Mouse (Mus musculus) midbrain, embryonic 10.5 days (tissue): ENCODE results near the gene Angptl6. TPM values are rescaled to one million over a fixed set of nuclear protein-coding genes. Genes with fewer than 3 reads are reported as not detected.

Experiments used
- DNase-seq: peaks from one replicate; pipeline ENCODE4 v3.0.0-alpha.2; 2017; ENCODE audit warnings: low spot score
- H3K27ac ChIP-seq: fragments of 300-500 bp; sonication (generic); replicated peaks from 2 replicates; pipeline ENCODE4 v1.5.1; 2016; ENCODE audit warnings: mild to moderate bottlenecking
- H3K27me3 ChIP-seq: fragments of 300-500 bp; sonication (generic); 2 replicates; pipeline ENCODE4 v1.6.1; 2016; ENCODE audit warnings: low read depth, mild to moderate bottlenecking; ENCODE audit not compliant: poor library complexity, severe bottlenecking
- H3K36me3 ChIP-seq: fragments of 300-500 bp; sonication (generic); 2 replicates; pipeline ENCODE4 v1.6.1; 2016; ENCODE audit warnings: mild to moderate bottlenecking, moderate library complexity
- H3K4me1 ChIP-seq: fragments of 300-500 bp; sonication (generic); 2 replicates; pipeline ENCODE4 v1.6.1; 2016
- H3K4me3 ChIP-seq: fragments of 300-500 bp; sonication (generic); 2 replicates; pipeline ENCODE4 v1.5.1; 2016; ENCODE audit warnings: mild to moderate bottlenecking, moderate library complexity
- H3K9me3 ChIP-seq: fragments of 300-500 bp; sonication (generic); replicated peaks from 2 replicates; pipeline ENCODE4 v1.6.1; 2016; ENCODE audit warnings: mild to moderate bottlenecking
- WGBS: fragments of 180-500 bp; shearing (Covaris S2); methylation state at CpG from one replicate; pipeline ENCODE4 v1.1.7; 2016; 5-methylcytosine and 5-hydroxymethylcytosine counted together
- polyA plus RNA-seq: library from polyadenylated mRNA; unstranded; fragments of >200 nt; fragmentation: Nextera tagmentation; extraction: Ambion mirVana; gene quantifications from 2 replicates; pipeline ENCODE4 v1.2.1, GENCODE M21; 2016

Angptl6 gene
- polyA plus RNA-seq, result 5.5 and 5.9 TPM in 2 replicates

DNA sequence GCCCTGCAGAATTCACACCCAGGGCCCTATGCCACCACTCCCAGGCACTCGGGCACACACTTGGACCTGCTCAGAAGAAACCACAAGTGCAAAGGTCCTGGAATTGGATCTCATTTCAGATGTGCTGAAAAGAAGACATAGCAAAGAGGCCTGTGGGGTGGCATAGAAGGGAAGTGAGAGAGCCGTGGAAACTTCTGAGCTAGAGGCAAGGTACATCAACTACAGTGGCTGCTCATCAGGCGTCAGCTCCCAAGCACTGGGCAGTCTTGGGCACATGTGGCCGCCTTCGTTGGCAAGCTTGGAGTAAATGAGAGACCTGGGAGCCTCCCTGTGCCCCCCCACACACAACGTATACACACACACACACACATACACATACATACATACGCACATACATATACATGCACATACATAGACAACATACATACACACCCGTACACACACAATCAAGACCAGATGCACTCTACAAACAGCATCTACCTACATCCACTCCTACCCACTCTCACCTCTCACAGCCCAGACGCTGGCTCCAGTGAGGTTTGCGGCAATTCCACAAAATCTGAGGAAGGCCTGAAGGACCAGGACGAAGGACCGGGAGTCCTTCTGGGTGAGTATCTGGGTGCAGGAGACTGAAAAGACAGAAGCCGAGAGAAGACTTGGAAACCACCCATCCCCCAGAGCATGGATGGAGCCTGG is at the start of gene Angptl6:
Angptl6 (minus strand) TSS at position 631 of the 696 bp plus-strand sequence.
- Histone ChIP-seq H3K36me3 (no peaks in the 10 kb centered on the region), H3K4me3 (peak within 1 kb of the TSS; percentile 57), H3K27ac (peak within 1 kb of the TSS; percentile 92), H3K9me3 (no peaks in the 10 kb centered on the region), H3K27me3 (no peaks in the 10 kb centered on the region), H3K4me1 (peaks cover 8% of the 10 kb centered on the region)
- no peak for DNase-seq
- 94% methylated on average over 13 of the region's 13 CpGs for WGBS

DNA sequence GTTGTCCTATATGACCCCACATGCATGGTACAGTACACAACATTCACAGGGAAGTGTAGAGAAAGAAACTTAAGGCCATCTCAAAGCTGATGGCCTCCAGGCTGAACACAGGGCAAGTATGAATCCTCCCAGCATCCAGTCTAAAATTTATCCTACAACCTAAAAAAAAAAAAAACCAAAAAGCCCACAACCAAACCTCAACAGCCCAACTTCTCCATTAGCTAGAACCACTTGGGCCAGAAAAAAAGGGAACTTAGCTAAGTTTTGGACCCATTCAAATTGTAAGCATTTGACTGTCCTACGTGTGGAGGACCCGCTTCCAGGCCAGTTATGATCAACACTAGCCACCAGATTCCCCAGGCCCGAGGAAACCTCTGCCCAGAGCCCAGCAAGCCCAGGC is 43.7 kb upstream of the Angptl6 start:
- Histone ChIP-seq H3K4me3 (no peak overlapping the region), H3K27me3 (no peaks in the 10 kb centered on the region), H3K27ac (no peak overlapping the region), H3K4me1 (no peaks in the 10 kb centered on the region), H3K36me3 (peaks cover 100% of the 10 kb centered on the region), H3K9me3 (no peaks in the 10 kb centered on the region)
- DNase-seq, result no peak
- 94% methylated on average over 3 of the region's 3 CpGs for WGBS

DNA sequence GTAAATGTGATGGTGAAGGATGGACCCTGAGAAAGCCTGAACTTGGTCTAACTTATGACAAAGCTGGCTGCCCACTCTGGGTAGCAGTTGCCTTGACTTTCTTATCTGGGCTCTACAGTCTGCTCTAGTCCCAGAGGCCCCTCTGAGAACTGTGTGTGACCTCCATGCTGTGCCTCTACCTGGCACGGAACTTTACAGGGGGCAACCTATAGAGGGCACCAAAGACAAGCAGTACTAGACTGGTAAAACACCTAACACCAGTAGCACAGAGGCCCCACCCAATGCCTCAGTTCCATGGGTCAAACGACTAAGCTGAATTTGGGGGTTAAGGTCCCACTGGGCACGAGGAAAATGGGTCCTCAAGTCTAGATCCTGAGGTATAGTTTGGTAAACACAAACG is 36.6 kb upstream of the Angptl6 start:
- peaks cover 100% of the 10 kb centered on the region for H3K36me3 ChIP-seq
- no peaks in the 10 kb centered on the region for H3K9me3 ChIP-seq
- 87% methylated on average over 4 of the region's 4 CpGs for WGBS
- no peak for DNase-seq
- H3K27ac ChIP-seq, result no peak overlapping the region
- H3K4me1 ChIP-seq, result no peaks in the 10 kb centered on the region
- no peaks in the 10 kb centered on the region for H3K27me3 ChIP-seq
- no peak overlapping the region for H3K4me3 ChIP-seq

DNA sequence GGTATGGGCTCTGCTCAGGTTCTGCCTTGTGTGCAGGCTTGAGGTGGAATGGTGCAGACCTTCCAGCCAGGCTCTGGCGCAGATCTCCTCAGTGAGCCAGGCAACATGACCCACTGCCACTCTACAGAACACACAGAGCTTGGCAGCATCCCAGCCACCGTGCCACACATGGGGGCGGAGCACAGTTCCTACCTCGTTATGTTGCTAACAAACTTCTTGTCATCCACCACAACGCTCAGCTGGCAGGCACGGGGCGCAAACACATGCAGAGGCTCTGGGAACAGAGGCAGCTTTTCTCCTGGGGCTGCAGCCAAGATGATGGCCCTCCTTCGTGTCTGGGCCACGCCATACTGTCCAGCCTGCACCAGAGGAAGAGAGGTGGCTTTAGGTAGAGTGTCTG is 30.4 kb upstream of the Angptl6 start:
- Histone ChIP-seq H3K9me3 (no peaks in the 10 kb centered on the region), H3K4me3 (no peak overlapping the region), H3K4me1 (no peaks in the 10 kb centered on the region), H3K27me3 (no peaks in the 10 kb centered on the region), H3K36me3 (peaks cover 100% of the 10 kb centered on the region), H3K27ac (no peak overlapping the region)
- no peak for DNase-seq
- 94% methylated on average over 9 of the region's 9 CpGs for WGBS

DNA sequence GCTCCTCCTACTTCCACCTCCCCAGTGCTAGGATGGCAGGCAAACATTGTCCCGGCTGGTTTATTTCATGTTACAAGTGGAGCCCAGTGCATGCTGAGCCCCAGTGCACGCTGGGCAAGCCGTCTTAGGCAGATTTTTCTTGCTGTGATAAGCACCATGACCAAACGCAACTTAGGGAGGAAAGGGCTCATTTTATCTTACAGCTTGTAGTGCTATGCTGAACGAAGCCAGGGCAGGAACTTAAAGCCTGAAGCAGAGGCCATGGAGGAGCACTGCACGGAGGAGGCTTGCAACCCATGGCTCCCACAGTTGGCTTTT is 22.6 kb upstream of the Angptl6 start:
- H3K27ac ChIP-seq, result no peak overlapping the region

DNA sequence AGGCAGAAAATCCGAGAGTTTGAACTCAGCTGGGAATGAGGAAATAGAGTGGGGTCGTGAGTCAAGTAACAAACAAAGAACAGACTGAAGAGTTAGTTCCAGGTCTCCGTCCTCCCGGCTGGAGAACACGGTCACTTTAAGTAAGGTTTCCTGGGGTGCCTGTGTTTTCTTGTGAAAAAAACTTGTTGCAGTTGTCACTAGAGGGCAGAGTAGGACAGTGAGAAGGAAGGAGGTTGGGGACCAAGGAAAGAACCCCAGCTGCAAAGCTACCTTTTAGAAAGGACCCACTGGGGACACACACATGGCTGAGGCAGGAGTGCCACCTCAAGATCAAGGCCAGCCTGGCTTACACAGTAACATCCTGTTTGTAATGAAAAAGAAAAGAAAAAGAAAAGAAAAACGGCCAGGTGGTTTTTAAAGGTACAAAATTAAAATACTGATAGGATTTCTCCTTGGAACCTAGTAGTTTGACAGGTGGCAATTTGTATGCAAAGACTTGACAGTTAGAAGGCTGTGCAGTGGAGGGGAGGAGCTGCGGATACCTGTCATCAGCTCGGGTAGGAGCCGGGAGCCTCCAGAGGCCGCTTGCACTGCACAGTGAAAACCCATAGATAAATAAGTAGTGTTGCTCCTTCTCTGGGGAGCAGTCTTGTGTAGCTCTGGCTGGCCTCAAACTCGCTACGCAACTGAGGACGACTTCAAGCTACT is 22.1 kb upstream of the Angptl6 start:
- Histone ChIP-seq H3K9me3 (no peaks in the 10 kb centered on the region), H3K36me3 (peaks cover 37% of the 10 kb centered on the region), H3K4me3 (no peak overlapping the region), H3K27me3 (no peaks in the 10 kb centered on the region), H3K4me1 (peaks cover 14% of the 10 kb centered on the region), H3K27ac (no peak overlapping the region)
- no peak for DNase-seq
- 17% methylated on average over 13 of the region's 13 CpGs for WGBS

More for the DNA sequence above, 22.6 kb upstream of the Angptl6 start:
- no peaks in the 10 kb centered on the region for H3K9me3 ChIP-seq
- peaks cover 37% of the 10 kb centered on the region for H3K36me3 ChIP-seq
- no peaks in the 10 kb centered on the region for H3K27me3 ChIP-seq
- WGBS, result 43% methylated on average over 6 of the region's 6 CpGs
- peaks cover 9% of the 10 kb centered on the region for H3K4me1 ChIP-seq
- no peak overlapping the region for H3K4me3 ChIP-seq
- DNase-seq, result no peak

DNA sequence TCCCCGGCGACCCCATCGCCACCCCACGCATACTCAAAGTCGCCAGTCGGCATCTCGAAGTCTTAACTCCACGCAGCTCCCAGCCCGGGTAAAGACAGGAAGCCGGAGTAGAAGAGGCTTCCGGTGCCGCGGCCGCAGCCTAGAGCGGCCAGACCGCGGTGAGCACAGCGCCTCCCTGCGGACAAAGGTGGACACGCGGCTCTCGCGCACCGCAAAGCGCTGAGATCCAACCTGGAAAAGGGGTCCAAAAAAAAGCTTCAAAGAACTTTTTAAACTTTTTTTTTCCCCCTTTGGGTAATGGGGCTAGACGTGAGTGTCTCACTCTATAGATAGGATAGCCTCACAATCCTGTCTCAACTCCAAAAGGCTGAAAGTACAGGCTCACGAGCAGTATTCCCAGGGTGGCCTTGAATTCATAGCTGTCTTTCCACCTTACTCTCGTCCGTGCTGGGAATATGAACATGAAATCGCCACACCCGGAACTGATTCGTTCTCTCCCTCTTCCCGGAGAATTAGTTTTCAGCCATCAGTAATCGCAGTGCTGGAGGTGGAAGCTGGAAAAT is 19.1 kb upstream of the Angptl6 start, which contains the start of gene Eif3g:
Eif3g (minus strand) TSS at position 113 of the 563 bp plus-strand sequence.
- Histone ChIP-seq H3K9me3 (no peaks in the 10 kb centered on the region), H3K4me3 (peak within 1 kb of the TSS; percentile 98), H3K27me3 (no peaks in the 10 kb centered on the region), H3K27ac (peak within 1 kb of the TSS; percentile 92), H3K4me1 (peaks cover 14% of the 10 kb centered on the region), H3K36me3 (peaks cover 39% of the 10 kb centered on the region)
- DNase-seq, result peak; percentile 88
- WGBS, result 6% methylated on average over 34 of the region's 34 CpGs

DNA sequence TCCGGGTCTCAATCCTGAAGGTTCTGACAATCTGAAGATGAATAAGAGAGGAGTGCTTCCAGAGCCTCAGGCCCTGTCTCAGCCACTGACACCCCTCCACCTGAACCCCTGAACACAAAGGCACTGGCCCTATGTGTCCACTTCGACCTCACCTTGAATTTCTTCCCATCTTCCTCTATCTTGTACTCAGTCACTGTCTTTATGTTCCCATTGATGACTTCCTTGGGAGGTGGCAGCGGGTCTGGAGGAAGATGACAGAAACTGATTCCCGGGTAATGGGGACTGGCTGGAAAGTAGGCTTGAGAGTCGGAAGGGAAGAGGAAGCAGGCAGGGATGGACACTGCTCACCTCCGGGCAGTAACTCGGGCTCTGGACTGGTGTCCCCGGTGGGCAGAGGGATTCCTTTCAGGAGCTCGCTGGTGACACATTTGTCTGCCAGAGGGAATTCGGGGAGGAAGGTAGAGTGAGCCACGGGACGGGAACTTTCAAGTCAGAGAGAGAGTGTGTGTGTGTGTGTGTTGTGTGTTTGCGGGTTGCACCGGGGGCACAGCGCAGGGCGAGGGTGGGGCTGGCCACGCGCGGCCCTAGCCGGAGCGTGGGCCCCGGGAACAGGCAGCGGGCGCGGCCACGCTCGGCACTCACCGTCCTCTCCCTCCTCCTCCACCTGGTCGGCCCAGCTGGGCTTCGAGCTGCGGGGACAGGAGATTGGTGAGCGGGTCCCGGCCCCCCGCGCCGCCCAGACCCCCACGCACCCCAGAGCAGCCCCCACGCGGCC is 18.4 kb upstream of the Angptl6 start:
- H3K4me3 ChIP-seq, result peak overlapping the region; percentile 98
- DNase-seq, result no peak
- H3K27ac ChIP-seq, result peak overlapping the region; percentile 92
- H3K36me3 ChIP-seq, result peaks cover 44% of the 10 kb centered on the region
- 6% methylated on average over 37 of the region's 39 CpGs for WGBS
- H3K4me1 ChIP-seq, result peaks cover 14% of the 10 kb centered on the region
- no peaks in the 10 kb centered on the region for H3K27me3 ChIP-seq
- no peaks in the 10 kb centered on the region for H3K9me3 ChIP-seq

DNA sequence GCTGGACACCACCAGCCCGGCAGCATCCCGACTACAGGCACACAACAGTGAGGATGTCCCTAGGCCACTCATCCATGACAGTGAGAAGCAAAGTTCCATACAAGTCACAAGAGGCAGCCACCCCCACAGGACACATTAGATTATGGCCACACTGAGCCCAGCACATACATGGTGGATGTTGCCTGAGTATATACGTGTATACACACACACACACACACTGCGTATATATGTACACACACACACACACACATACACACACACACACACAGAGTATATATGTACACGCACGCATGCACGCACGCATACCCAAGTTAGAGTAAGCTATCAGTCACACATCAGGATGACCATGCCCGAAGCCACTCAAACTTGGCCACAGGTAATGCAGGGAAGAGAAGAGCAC is 15.9 kb upstream of the Angptl6 start:
- peaks cover 69% of the 10 kb centered on the region for H3K36me3 ChIP-seq
- no peak for DNase-seq
- H3K27ac ChIP-seq, result no peak overlapping the region
- WGBS, result 95% methylated on average over 9 of the region's 9 CpGs
- no peaks in the 10 kb centered on the region for H3K27me3 ChIP-seq
- H3K9me3 ChIP-seq, result no peaks in the 10 kb centered on the region
- H3K4me1 ChIP-seq, result peaks cover 14% of the 10 kb centered on the region
- H3K4me3 ChIP-seq, result no peak overlapping the region

DNA sequence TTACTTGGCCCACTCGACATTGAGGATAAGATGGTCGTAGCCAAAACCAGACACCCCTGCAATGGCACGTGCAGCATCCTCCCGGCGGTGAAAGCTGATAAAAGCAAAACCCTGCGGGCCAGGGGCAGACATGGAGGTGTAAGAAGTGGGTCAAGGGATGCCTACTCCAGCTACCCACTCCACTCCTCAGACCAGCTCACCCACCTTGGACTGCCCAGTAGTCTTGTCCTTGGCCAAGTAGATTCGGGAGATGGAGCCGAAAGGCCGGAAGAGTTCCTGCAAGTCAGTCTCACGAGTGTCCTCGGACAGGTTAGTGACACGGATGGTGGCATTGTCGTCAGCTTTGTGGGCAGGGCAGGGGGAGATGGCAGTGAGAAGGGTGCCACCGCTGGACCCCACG is 15.1 kb upstream of the Angptl6 start:
- H3K4me1 ChIP-seq, result peaks cover 17% of the 10 kb centered on the region
- no peak overlapping the region for H3K27ac ChIP-seq
- no peak for DNase-seq
- H3K4me3 ChIP-seq, result no peak overlapping the region
- peaks cover 77% of the 10 kb centered on the region for H3K36me3 ChIP-seq
- no peaks in the 10 kb centered on the region for H3K27me3 ChIP-seq
- no peaks in the 10 kb centered on the region for H3K9me3 ChIP-seq
- WGBS, result 94% methylated on average over 15 of the region's 15 CpGs

DNA sequence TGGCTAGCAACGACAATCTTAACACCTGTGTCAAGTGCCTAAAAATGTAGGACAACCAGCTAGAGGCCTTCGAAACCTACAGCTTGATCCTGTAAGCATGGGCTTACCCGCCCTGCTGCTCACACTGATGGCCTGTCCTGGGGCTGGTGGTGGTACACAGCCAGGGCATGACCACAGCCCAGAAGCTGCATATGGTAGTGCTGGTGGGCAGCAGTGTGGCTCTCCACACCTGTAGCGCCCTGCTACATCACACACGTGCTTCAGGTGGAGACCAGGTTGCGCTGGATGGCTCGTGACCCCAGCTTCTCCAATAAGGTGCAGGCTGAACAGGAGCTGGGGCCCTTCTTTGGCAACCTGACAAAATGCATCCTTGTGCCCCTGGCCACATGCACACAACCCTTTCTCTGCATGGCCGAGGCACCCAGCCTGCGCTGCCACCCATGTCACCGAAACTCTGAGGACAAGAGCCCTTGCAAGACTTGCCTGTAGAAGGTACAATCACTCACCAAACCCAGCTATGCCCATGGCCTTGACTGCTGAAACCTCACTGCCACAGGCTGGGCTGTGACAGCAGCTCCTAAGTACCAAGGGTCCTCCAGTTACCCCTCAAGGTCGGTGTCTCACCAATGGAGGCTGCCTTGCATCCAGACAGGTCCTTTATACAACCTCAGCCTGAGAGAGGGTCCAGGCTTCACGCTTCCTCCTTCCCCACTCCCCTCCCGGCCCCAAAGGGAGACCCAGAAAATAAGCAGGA is 14.2 kb upstream of the Angptl6 start:
- Histone ChIP-seq H3K4me3 (no peak overlapping the region), H3K4me1 (peaks cover 25% of the 10 kb centered on the region), H3K27ac (no peak overlapping the region), H3K27me3 (no peaks in the 10 kb centered on the region), H3K9me3 (no peaks in the 10 kb centered on the region), H3K36me3 (peaks cover 82% of the 10 kb centered on the region)
- DNase-seq, result no peak
- 88% methylated on average over 13 of the region's 13 CpGs for WGBS

DNA sequence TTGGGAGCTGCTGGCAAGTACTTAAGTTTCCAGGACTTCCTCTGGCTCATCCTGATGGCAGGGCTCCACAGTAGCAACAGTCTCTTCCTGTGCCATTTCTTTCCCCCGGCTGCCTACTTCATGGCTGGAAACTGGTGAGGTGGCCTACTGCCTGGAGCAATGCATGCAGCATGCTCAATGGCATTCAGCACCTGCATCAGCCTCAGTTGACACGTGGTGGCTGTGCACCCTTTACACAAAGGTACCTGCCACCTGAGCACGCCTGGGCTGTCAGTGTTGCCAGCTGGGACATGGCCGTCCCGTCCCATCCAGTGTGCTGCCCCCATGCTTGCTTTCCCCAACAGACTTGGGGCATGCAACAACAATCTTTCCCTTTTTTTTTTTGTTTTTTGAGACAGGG is 13.5 kb upstream of the Angptl6 start:
- Histone ChIP-seq H3K4me3 (no peak overlapping the region), H3K27ac (no peak overlapping the region), H3K27me3 (no peaks in the 10 kb centered on the region), H3K36me3 (peaks cover 82% of the 10 kb centered on the region), H3K4me1 (peaks cover 29% of the 10 kb centered on the region), H3K9me3 (no peaks in the 10 kb centered on the region)
- 68% methylated on average over 5 of the region's 5 CpGs for WGBS
- DNase-seq, result no peak
